Mouse (Mus musculus) embryonic fibroblast, embryonic 13.5 days (primary cell): ENCODE data around the gene Commd2.

Experiments used
- CTCF ChIP-seq: IDR thresholded peaks from 2 replicates; pipeline ENCODE4 v1.5.1; 2011; ENCODE audit warnings: mild to moderate bottlenecking, control low read depth, low read length, moderate library complexity, borderline replicate concordance; ENCODE audit not compliant: insufficient read depth
- POLR2A ChIP-seq: IDR thresholded peaks from 2 replicates; pipeline ENCODE4 v1.6.1; 2011; ENCODE audit warnings: low read depth, mild to moderate bottlenecking, control low read depth, low read length, moderate library complexity

DNA sequence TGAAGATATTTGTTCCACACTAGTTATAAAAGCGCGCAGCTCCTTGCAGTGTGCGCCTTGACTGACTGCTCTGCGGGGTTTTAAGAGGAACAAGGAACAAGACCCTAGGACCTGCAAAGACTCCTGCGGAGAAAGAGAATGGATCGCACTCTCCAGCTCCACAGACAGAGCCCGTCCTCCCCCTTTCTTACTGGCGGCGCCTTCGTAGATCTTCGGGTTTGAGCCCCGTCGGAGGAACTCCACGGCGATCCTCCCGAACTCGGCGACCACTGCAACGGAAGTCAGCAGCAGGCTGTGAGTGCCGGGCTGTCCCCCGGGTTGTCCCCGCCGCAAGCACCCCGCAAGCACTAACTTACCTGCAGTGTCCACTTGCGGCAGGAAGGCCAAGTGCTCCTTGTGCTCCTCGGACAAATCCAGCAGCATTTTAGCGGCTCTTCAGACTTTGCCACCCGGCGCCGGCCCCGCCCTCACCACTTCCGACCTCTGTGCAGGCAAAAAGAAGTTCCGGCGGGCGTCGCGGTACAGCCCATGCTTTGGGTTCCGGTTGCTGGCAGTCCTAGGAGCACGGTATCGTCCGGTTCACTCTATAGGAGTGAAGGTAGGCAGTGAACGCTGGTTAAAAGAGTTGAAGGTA is at the start of gene Commd2:
- TF ChIP-seq POLR2A (peak; percentile 81), CTCF (no peak)
